Mouse (Mus musculus) forelimb bud, embryonic 11.5 days (tissue): Measurements from ENCODE around the gene Fam210b.
"Not testable (repeated sequence)": the region's sequence is repeated elsewhere in the genome, so short reads cannot be mapped to it uniquely, and the experiment has no call there.

Experiments used
- DNase-seq: peaks from one replicate; pipeline ENCODE4 v3.0.0-alpha.2; 2012; ENCODE audit warnings: low read depth, low spot score

Gene Fam210b

GRCm38 (mm10) chr2:172345258-172345738, at the start of gene Fam210b:
TSS of gene Fam210b (plus strand) at chr2:172345565.
- peak; percentile 97 for DNase-seq

- DNase-seq: no peak
These were observed 47.3 kb upstream of the Fam210b start for GRCm38 (mm10) chr2:172298083-172298482.

GRCm38 (mm10) chr2:172298542-172298941, 46.8 kb upstream of the Fam210b start:
- DNase-seq: no peak

- DNase-seq: no peak
These were observed 46.0 kb upstream of the Fam210b start for GRCm38 (mm10) chr2:172299126-172299921.

- no peak for DNase-seq
These were observed 43.0 kb upstream of the Fam210b start for GRCm38 (mm10) chr2:172302396-172302795.

- DNase-seq: no peak
These were observed 41.2 kb upstream of the Fam210b start for GRCm38 (mm10) chr2:172304118-172304708.

GRCm38 (mm10) chr2:172305546-172305945, 39.8 kb upstream of the Fam210b start:
- not testable (repeated sequence) for DNase-seq

- no peak for DNase-seq
These were observed 38.8 kb upstream of the Fam210b start for GRCm38 (mm10) chr2:172306544-172306943.

- no peak for DNase-seq
These were observed 33.6 kb upstream of the Fam210b start for GRCm38 (mm10) chr2:172311731-172312130.

GRCm38 (mm10) chr2:172320878-172321277, 24.5 kb upstream of the Fam210b start:
- peak; percentile 88 for DNase-seq

GRCm38 (mm10) chr2:172328248-172328647, 17.1 kb upstream of the Fam210b start:
- DNase-seq: no peak

GRCm38 (mm10) chr2:172329179-172329578, 16.2 kb upstream of the Fam210b start:
- peak; percentile 68 for DNase-seq

- DNase-seq: no peak
These were observed 7.0 kb upstream of the Fam210b start for GRCm38 (mm10) chr2:172338206-172338942.

- no peak for DNase-seq
These were observed 4.4 kb upstream of the Fam210b start for GRCm38 (mm10) chr2:172340936-172341335.

- no peak for DNase-seq
These were observed 3.8 kb upstream of the Fam210b start for GRCm38 (mm10) chr2:172341606-172342005.

- DNase-seq: no peak
These were observed 1.6 kb upstream of the Fam210b start for GRCm38 (mm10) chr2:172343751-172344150.

GRCm38 (mm10) chr2:172344669-172345068, 696 bp upstream of the Fam210b start:
- DNase-seq: no peak

- no peak for DNase-seq
These were observed 917 bp downstream of the Fam210b start for GRCm38 (mm10) chr2:172346034-172346929.

GRCm38 (mm10) chr2:172346933-172347611, 1.7 kb downstream of the Fam210b start:
- DNase-seq: no peak

GRCm38 (mm10) chr2:172348297-172348950, 3.1 kb downstream of the Fam210b start:
- DNase-seq: no peak
